Mouse (Mus musculus) ES-Bruce4 (cell line): ENCODE measurements around the gene Serpinb1a.

Experiments used
- CTCF ChIP-seq: IDR thresholded peaks from one replicate; pipeline ENCODE4 v1.8.1; 2011; ENCODE audit warnings: low read depth, low read length
- EP300 ChIP-seq: IDR thresholded peaks from 2 replicates; pipeline ENCODE4 v1.6.1; 2011; ENCODE audit warnings: low read depth, low read length; ENCODE audit not compliant: insufficient read depth

- no peak for TF ChIP-seq CTCF
- TF ChIP-seq EP300 = no peak
Measured at GRCm38 (mm10) chr13:32849092-32849491, 1.9 kb downstream of the Serpinb1a start.
